Mouse (Mus musculus) heart, postnatal 0 days (tissue): ENCODE data around the gene Cep68.

Source experiments
- CTCF ChIP-seq: IDR thresholded peaks from 2 replicates; pipeline ENCODE4 v1.5.1; 2016; ENCODE audit warnings: antibody characterized with exemption, control low read depth, low read depth
- EP300 ChIP-seq: IDR thresholded peaks from 2 replicates; pipeline ENCODE4 v1.6.1; 2016; ENCODE audit warnings: antibody characterized with exemption, low read depth

GRCm38 (mm10) chr11:20232016-20232755, 17.0 kb downstream of the Cep68 start:
- TF ChIP-seq CTCF (no peak), EP300 (no peak)
